Mouse (Mus musculus): ENCODE data around the gene Cog1.

DNA sequence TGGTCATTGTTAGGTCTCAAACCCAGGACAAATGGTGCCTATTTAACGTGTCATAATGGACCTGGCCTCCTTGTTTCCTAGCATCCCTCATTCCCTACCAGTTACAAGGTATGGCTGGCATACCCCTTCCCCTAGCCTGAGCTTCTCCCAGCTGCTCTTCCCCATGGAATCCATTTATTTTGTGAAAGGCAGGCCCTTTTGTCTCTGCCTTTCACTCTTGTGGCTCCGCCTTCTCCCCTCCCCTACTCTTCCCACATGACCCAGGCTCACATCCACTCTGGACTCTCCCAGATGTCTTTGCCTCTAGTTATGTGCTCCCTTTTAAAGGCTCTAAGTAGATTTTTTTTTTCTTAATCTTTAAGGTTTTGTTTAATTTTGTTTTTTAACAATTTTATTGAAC, 38.1 kb downstream of the Cog1 start:
- no peak for TF ChIP-seq CTCF (IDR thresholded peaks at IDR 0.05)
- no peak for TF ChIP-seq EP300 (IDR thresholded peaks at IDR 0.05)
